Mouse (Mus musculus): ENCODE results near the gene Zfp655.

- TF ChIP-seq POLR2A (IDR thresholded peaks at IDR 0.05; ENCODE audit: borderline replicate concordance, extremely low read depth, insufficient read depth, insufficient read length, poor library complexity, severe bottlenecking) (peak; percentile 93), CTCF (IDR thresholded peaks at IDR 0.05; ENCODE audit: borderline replicate concordance, extremely low read depth, insufficient read depth, insufficient read length) (no peak)
Measured at GRCm38 (mm10) chr5:145280371-145281143, 49.0 kb downstream of the Zfp655 start, which contains the start of gene Zscan25.

Measured in brain, embryonic 14.5 days (tissue).